Mouse (Mus musculus) heart, embryonic 10.5 days (tissue): ENCODE results near the gene Pde4b. TPM values are rescaled to one million over a fixed set of nuclear protein-coding genes. Genes with fewer than 3 reads are reported as not detected.

Source experiments
- DNase-seq: peaks from one replicate; pipeline ENCODE4 v3.0.0-alpha.2; 2017; ENCODE audit warnings: low spot score
- H3K27ac ChIP-seq: fragments of 300-500 bp; sonication (generic); 2 replicates; pipeline ENCODE4 v1.5.1; 2016; ENCODE audit warnings: mild to moderate bottlenecking
- H3K27me3 ChIP-seq: fragments of 300-500 bp; sonication (generic); 2 replicates; pipeline ENCODE4 v1.6.1; 2016; ENCODE audit warnings: mild to moderate bottlenecking; ENCODE audit not compliant: poor library complexity, insufficient read depth, severe bottlenecking
- H3K36me3 ChIP-seq: fragments of 300-500 bp; sonication (generic); 2 replicates; pipeline ENCODE4 v1.6.1; 2016; ENCODE audit warnings: mild to moderate bottlenecking, moderate library complexity
- H3K4me1 ChIP-seq: fragments of 300-500 bp; sonication (generic); 2 replicates; pipeline ENCODE4 v1.6.1; 2016; ENCODE audit warnings: mild to moderate bottlenecking
- H3K4me3 ChIP-seq: fragments of 300-500 bp; sonication (generic); 2 replicates; pipeline ENCODE4 v1.5.1; 2016; ENCODE audit warnings: mild to moderate bottlenecking, moderate library complexity
- H3K9me3 ChIP-seq: fragments of 300-500 bp; sonication (generic); 2 replicates; pipeline ENCODE4 v1.6.1; 2016; ENCODE audit warnings: mild to moderate bottlenecking, moderate library complexity
- WGBS: fragments of 180-500 bp; shearing (Covaris S2); methylation state at CpG from one replicate; pipeline ENCODE4 v1.1.7; 2016; 5-methylcytosine and 5-hydroxymethylcytosine counted together
- polyA plus RNA-seq: library from polyadenylated mRNA; unstranded; fragments of >200 nt; fragmentation: Nextera tagmentation; extraction: Ambion mirVana; gene quantifications from 2 replicates; pipeline ENCODE4 v1.2.1, GENCODE M21; 2016

The Pde4b gene
- polyA plus RNA-seq, 1 experiment from 2014 or later = 13.9 TPM

- Histone ChIP-seq H3K4me3 (no peak overlapping the region), H3K9me3 (no peaks in the 10 kb centered on the region), H3K27ac (peak overlapping the region; percentile 56; the same call in 1 of the 2 replicates), H3K4me1 (peaks cover 22% of the 10 kb centered on the region; the same call in 1 of the 2 replicates), H3K36me3 (no peaks in the 10 kb centered on the region), H3K27me3 (no peaks in the 10 kb centered on the region)
- WGBS = 48% methylated on average over 5 of the region's 5 CpGs
- DNase-seq = peak; percentile 78
Observed at GRCm38 (mm10) chr4:102439401-102440118, 352.2 kb downstream of the Pde4b start.

GRCm38 (mm10) chr4:102440119-102440481, 352.8 kb downstream of the Pde4b start:
- no peak overlapping the region; the same call in 1 of the 2 replicates for H3K27ac ChIP-seq
- H3K9me3 ChIP-seq = no peaks in the 10 kb centered on the region
- no peak overlapping the region for H3K4me3 ChIP-seq
- no peak for DNase-seq
- H3K4me1 ChIP-seq = peaks cover 22% of the 10 kb centered on the region; the same call in 1 of the 2 replicates
- no peaks in the 10 kb centered on the region for H3K27me3 ChIP-seq
- 65% methylated on average over 4 of the region's 4 CpGs for WGBS
- no peaks in the 10 kb centered on the region for H3K36me3 ChIP-seq

- peaks cover 30% of the 10 kb centered on the region; the same call in 1 of the 2 replicates for H3K4me1 ChIP-seq
Observed at GRCm38 (mm10) chr4:102443533-102443932, 356.2 kb downstream of the Pde4b start.

GRCm38 (mm10) chr4:102444501-102444900, 357.2 kb downstream of the Pde4b start:
- Histone ChIP-seq H3K27me3 (no peaks in the 10 kb centered on the region), H3K4me1 (peaks cover 26% of the 10 kb centered on the region; the same call in 1 of the 2 replicates), H3K4me3 (no peak overlapping the region), H3K9me3 (no peaks in the 10 kb centered on the region), H3K27ac (no peak overlapping the region), H3K36me3 (no peaks in the 10 kb centered on the region)
- 60% methylated on average over 3 of the region's 3 CpGs for WGBS
- no peak for DNase-seq

More at GRCm38 (mm10) chr4:102443533-102443932, 356.2 kb downstream of the Pde4b start:
- no peaks in the 10 kb centered on the region for H3K36me3 ChIP-seq
- no peak for DNase-seq
- H3K27me3 ChIP-seq = no peaks in the 10 kb centered on the region
- no peak overlapping the region for H3K27ac ChIP-seq
- no peak overlapping the region for H3K4me3 ChIP-seq
- WGBS = 64% methylated on average over 5 of the region's 5 CpGs
- no peaks in the 10 kb centered on the region for H3K9me3 ChIP-seq

- peak; percentile 73 for DNase-seq
Observed at GRCm38 (mm10) chr4:102446160-102446945, 359.0 kb downstream of the Pde4b start.

GRCm38 (mm10) chr4:102456426-102456825, 369.1 kb downstream of the Pde4b start:
- 81% methylated on average over 3 of the region's 3 CpGs for WGBS
- no peak overlapping the region for H3K4me3 ChIP-seq
- no peaks in the 10 kb centered on the region for H3K9me3 ChIP-seq
- H3K27me3 ChIP-seq = no peaks in the 10 kb centered on the region
- H3K4me1 ChIP-seq = no peaks in the 10 kb centered on the region
- H3K36me3 ChIP-seq = no peaks in the 10 kb centered on the region
- no peak for DNase-seq
- no peak overlapping the region for H3K27ac ChIP-seq

More at GRCm38 (mm10) chr4:102446160-102446945, 359.0 kb downstream of the Pde4b start:
- no peaks in the 10 kb centered on the region for H3K9me3 ChIP-seq
- H3K27ac ChIP-seq = peak overlapping the region; percentile 4; the same call in 1 of the 2 replicates
- no peaks in the 10 kb centered on the region for H3K27me3 ChIP-seq
- WGBS = 67% methylated on average over 8 of the region's 8 CpGs
- H3K36me3 ChIP-seq = no peaks in the 10 kb centered on the region
- H3K4me3 ChIP-seq = no peak overlapping the region
- H3K4me1 ChIP-seq = peaks cover 17% of the 10 kb centered on the region; the same call in 1 of the 2 replicates

GRCm38 (mm10) chr4:102459216-102459999, 372.1 kb downstream of the Pde4b start:
- Histone ChIP-seq H3K36me3 (no peaks in the 10 kb centered on the region), H3K27me3 (no peaks in the 10 kb centered on the region), H3K4me3 (no peak overlapping the region), H3K27ac (no peak overlapping the region), H3K9me3 (no peaks in the 10 kb centered on the region), H3K4me1 (no peaks in the 10 kb centered on the region)
- 72% methylated on average over 5 of the region's 5 CpGs for whole genome bisulfite sequencing
- DNase-seq = no peak

GRCm38 (mm10) chr4:102478104-102478503, 390.8 kb downstream of the Pde4b start:
- no peaks in the 10 kb centered on the region for H3K27me3 ChIP-seq
- H3K36me3 ChIP-seq = no peaks in the 10 kb centered on the region
- 0 out of 2 replicates have a peak, but pooled peaks cover 3% of the 10 kb centered on the region for H3K4me1 ChIP-seq
- DNase-seq = no peak
- H3K4me3 ChIP-seq = no peak overlapping the region
- no peak overlapping the region for H3K27ac ChIP-seq
- no peaks in the 10 kb centered on the region for H3K9me3 ChIP-seq
- 62% methylated on average over 3 of the region's 3 CpGs for whole genome bisulfite sequencing

GRCm38 (mm10) chr4:102478860-102479259, 391.5 kb downstream of the Pde4b start:
- Histone ChIP-seq H3K9me3 (no peaks in the 10 kb centered on the region), H3K27ac (no peak overlapping the region), H3K4me3 (no peak overlapping the region), H3K36me3 (no peaks in the 10 kb centered on the region), H3K27me3 (no peaks in the 10 kb centered on the region), H3K4me1 (0 out of 2 replicates have a peak, but pooled peaks cover 3% of the 10 kb centered on the region)
- WGBS = 81% methylated on average over 7 of the region's 7 CpGs
- no peak for DNase-seq

GRCm38 (mm10) chr4:102480830-102481484, 393.6 kb downstream of the Pde4b start:
- Histone ChIP-seq H3K36me3 (no peaks in the 10 kb centered on the region), H3K27me3 (no peaks in the 10 kb centered on the region), H3K9me3 (no peaks in the 10 kb centered on the region), H3K27ac (no peak overlapping the region), H3K4me1 (0 out of 2 replicates have a peak, but pooled peaks cover 3% of the 10 kb centered on the region), H3K4me3 (no peak overlapping the region)
- WGBS = 72% methylated on average over 6 of the region's 6 CpGs
- DNase-seq = peak; percentile 76

GRCm38 (mm10) chr4:102483354-102484018, 396.1 kb downstream of the Pde4b start:
- Histone ChIP-seq H3K4me1 (peaks cover 5% of the 10 kb centered on the region; the same call in 1 of the 2 replicates), H3K4me3 (no peak overlapping the region), H3K36me3 (no peaks in the 10 kb centered on the region), H3K27ac (no peak overlapping the region), H3K9me3 (no peaks in the 10 kb centered on the region), H3K27me3 (no peaks in the 10 kb centered on the region)
- DNase-seq = no peak
- WGBS = 69% methylated on average over 7 of the region's 7 CpGs

- 89% methylated on average over 2 of the region's 2 CpGs for WGBS
- peaks cover 9% of the 10 kb centered on the region; the same call in 1 of the 2 replicates for H3K4me1 ChIP-seq
- DNase-seq = no peak
Observed at GRCm38 (mm10) chr4:102484738-102485137, 397.4 kb downstream of the Pde4b start.

More at GRCm38 (mm10) chr4:102484738-102485137, 397.4 kb downstream of the Pde4b start:
- Histone ChIP-seq H3K27ac (no peak overlapping the region), H3K36me3 (no peaks in the 10 kb centered on the region), H3K9me3 (no peaks in the 10 kb centered on the region), H3K4me3 (no peak overlapping the region), H3K27me3 (no peaks in the 10 kb centered on the region)
